Mouse (Mus musculus) hematopoietic stem cell, adult 5-6 weeks (primary cell): ENCODE measurements at regions not wholly inside any gene's neighbourhood (a gene's known extent, or its start where the extent isn't known, plus 50 kb on each side); places are given as distances from the start of the nearest gene placed in this dataset.

Experiments used
- ATAC-seq, 2 experiments: fragments of 125-278 bp in 1 of 2; replicated peaks in 1 of 2; 2 replicates each; pipeline ENCODE4 v1.8.0; 2016 to 2017; ENCODE audit warnings: inconsistent platforms in 2 of 2, mild to moderate bottlenecking in 2 of 2, moderate number of reproducible peaks in 2 of 2, low read depth in 1 of 2, moderate TSS enrichment in 1 of 2; ENCODE audit not compliant: low FRiP score in 2 of 2, poor library complexity in 2 of 2, severe bottlenecking in 2 of 2, insufficient read depth in 1 of 2, low TSS enrichment in 1 of 2

DNA sequence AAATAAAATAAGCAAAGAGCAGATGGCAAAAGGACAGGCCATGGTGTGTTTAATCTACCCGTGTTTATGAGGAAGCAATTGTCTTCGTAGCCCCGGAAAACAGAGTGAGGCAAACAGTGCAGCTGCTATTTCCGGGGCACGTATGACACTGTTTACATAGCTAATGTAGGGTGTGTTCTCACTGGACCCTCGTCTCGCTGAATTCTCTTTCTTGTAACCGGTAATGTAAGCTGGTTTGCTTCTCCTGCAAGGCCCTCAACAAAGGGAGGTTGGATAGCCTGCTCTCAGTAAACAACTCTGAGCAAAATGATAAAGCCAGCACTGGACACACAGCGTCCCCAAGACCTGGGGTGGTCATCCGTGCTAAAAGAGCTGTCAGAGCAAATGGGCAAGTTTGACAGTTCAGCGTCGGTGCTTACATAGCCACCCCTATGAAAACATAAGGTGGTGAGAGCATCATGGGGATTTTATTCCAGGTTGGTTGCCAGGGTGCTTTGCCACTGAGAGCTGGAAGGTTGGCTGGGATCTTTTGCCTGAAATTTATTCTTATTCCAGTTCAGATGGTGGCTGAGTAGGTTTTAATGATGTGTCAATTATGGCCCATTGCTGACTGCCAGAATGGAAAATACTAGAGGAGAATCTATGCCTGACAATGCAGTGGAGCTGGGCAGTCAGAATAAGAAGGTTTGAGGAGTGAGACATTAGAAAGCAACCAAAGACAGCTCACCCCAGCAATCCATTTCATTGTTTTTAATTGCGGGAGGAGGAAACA, 483.8 kb upstream of the Fam92a start:
- ATAC-seq, result no peak

DNA sequence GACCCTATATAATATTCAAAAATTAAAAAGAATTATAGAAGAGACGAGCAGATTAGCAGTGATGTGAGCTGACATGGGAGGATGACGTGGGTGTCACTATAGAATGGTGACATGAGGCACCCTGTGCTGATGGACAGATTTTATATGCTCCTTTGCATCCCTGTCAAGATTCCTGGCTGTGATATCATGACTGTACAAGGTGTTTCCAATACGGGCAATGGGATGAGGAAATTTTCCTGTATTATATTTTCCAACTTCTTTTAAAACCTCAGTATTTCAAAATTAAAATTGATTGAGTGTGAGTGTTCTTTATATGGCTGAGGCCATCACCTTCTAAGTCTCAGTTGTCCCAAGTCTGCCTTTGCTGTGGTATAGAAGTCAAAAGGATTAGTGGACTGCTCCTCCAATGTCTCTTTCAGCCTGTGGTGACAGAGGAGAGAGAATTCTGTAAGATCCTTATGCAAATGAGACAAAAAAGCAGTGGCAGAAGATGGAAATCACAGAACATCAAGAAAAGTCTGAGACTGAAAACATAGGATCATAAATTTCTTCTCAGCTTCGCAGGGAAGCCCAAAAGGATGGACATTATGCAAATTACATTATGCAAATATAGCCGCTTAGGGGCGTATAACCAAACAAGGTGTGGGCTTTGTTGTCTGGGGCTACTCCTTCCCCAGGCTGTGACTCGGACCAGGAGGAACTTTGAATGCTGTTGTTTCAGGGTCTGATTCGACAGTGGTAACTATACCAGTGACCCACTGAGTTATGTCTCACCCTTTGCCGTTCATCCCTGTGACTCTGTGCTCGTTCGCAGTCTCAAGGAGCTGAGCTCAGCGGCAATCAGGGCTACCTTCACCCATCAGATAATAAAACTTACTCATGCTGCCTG, 483.0 kb upstream of the Fam92a start:
- no peak for ATAC-seq

DNA sequence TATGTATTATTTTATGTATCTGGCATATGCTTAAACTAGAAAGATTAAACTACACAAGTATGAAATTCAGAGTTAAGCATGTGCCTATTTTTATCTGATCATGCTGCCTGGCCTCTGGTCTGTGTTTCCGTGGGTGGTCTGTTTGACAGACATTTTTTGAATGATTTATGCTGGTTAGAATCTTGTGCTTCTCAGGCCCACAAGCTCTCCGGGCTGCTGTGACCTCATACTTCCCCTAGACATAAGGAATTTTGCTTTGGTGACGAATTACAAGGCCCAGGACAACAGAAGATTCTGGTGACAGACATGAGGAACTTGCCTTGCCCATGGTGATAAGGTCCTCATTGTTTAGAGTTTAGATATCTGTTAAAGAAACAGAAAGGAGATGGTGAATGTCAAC, 475.9 kb upstream of the Fam92a start:
- ATAC-seq, result peak; percentile 96

DNA sequence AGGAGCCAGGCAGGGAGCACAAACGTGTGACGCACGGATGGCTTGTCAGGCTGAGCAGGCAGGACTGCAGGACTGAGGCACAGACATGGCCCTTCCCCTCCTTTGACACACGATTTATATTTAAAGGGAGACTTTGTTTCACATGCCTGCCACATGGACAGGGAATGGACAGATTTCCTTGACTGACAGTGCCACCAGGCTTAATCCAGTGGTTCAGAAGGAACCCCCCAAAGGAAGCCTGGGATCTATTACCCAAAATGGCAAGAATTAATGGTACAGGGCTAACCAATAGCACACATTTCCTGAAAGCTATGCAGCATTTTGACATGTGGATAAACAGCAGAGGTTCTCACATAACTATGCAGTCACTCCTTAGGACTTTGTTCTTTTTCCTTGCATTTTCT, 470.7 kb upstream of the Fam92a start:
- no peak for ATAC-seq

DNA sequence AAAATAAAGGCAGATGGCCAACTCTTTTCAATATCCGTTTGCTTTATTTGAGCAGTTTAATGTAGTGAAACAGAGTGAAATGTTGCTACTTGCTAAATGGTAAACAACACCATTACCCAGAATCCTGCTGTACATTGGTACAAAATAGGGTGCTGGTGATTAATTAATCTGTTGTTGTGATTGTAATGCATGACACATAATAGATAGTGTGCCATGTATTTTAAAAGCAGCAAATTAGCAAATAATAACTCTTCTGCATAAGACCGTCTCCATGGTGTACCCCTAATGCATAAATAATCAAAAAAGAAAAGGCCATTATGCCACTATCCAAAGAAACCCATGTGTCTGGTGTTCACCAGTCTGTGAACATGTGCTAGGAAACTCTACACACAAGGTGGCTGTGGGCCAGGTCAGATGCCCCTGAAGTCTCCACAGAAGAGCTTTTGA, 457.6 kb upstream of the Fam92a start:
- ATAC-seq, result no peak

DNA sequence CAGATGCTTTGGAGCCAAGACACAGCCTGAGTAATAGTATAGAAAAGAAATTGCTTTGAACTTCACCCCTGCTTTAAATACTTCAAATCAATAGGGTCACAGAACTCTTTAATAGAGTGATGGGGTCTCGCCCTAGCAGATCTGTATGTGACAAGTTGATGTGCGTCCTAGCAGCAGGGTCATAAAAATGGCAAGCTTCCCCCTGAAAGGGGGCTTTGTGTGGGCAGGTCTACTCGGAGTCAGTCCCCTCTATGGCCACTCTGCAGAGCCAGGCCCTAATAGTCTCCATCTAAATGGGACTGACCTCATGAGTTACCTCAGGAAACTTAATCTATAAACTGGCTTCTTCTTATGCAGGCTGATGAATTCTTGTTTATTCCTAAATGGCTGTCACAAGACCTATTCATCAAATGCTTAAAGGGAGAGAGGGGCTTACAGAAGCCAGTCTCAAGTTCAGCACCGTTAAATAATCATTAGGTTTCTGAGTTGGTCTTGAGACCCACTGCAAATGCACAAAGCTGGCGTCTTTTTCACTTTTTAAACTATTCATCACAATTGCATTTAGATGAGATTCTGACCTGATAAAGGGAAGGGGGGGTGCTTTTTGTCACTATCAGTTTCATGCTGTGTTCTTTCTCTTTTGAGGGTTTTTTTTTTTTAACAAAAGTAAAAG, 457.0 kb upstream of the Fam92a start:
- ATAC-seq, result no peak

DNA sequence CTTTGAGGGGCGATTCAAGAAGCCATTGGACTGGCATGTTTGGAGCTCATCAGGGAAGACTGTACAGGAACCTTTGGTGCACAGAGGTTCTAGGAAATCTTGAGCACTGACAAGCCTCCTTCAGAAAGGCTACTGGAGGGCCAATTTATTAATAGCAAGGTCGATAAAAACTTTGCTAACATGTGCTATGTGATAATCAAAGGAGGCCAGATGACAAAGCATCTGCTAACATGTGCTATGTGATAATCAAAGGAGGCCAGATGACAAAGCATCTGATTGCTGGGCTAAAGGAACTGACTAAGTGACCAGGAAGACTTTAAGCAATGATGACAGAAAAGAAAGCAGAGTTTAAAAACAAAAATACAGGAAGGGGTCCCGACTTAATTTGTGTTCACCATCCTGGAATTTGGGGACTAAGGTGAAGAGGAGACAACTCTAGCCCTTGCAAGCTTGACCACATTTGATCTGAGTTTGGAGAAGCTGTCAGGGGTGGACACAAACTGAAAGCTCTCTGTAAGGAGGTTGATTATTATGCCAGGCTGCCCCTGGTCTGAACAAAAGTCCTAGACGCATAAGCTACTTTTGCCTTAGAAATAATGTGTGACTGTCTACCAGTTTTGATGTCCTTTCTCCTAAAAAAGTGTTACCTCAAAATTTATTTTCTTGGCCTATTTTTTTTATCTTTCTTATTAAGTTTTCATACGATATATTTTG, 455.5 kb upstream of the Fam92a start:
- ATAC-seq, result no peak

DNA sequence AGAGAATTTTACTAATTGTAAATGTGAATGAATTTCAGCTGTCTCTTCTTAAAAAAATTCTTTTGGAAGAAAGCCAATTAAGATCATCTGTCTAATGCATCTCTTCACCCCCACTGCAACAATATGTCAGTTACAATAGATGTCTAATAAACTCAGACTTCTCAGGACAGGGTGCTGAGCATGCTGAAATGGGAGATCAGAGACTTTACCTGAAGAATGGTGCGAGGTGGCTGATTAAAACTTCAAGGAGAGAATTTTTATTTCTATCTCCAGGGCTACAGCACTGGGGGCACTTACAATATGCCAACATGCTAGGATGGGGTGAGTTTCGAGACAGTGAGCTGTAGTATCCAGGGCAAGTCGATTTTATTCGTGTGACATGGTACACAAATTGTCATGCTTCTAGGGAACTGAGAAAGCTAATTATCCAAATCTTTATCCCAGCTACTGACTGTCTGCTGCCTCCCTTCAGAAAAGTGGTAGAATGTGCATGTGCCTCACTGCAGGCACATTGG, 449.0 kb upstream of the Fam92a start:
- ATAC-seq, result no peak

DNA sequence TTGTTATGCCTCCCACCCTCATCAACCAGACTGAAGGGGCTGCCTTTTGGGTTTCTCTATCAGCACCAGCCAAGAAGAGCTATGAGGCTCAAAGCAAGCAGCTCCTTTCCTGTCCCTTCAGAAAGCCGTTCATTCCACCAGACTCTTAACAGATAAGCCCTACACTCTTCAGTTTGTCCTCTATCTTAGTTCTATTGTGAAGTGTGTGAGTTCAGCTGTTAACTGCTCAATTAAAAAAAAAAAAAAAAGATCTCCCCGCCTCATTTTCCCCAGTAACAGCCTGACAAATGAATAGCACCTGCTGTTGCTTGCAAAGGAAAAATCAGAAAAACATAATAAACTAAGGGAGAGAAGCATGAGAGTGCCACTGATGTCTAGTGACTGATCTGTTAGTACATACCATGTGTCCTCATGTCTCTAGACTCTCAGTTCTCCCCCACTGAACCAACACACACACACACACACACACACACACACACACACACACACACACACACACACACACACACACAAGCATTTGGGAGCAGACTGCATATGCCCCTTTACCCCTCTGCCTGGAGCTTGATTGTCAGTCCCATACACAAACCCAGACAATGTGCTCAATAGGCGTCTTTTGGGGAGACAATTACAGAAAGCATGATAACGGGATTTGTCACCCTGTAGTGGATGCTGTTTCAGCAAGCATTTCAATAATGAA, 448.4 kb upstream of the Fam92a start:
- ATAC-seq, result no peak

DNA sequence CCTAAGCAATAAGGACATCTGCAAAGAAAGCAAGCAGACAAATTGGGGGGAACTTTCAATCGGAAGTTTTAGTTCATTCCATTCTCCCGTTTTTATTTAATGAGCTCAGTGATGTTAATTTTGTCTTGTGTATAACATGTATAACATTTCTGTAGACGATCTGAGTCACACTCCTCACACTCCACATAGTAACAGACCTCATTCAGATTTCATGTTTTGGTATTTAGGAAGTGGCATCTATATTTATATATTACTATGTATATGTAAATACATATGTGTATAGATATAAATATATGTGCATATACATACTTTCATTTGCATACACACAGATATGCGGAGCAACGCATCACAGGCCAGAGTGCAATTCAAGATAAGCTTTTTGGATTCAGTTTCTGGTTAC, 444.9 kb upstream of the Fam92a start:
- no peak for ATAC-seq

DNA sequence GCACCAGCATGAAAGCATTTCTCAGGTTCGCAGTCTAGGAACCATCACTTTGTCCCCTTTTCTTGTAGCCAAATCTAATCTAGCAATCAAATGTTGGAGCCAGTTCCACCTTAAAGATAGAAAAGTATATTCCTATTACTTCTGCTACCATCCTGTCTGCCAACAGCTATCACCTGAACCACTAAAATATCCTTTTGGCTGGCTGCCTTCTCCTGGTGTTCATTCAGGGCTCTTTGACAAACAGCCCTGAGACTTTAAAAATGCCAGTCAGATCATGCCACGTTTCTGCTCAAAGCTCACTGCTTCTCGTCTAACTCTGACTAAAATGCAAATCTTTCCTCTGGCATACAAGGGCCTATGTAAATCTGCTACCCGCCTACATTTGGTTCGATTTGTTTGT, 439.7 kb upstream of the Fam92a start:
- ATAC-seq, result no peak

DNA sequence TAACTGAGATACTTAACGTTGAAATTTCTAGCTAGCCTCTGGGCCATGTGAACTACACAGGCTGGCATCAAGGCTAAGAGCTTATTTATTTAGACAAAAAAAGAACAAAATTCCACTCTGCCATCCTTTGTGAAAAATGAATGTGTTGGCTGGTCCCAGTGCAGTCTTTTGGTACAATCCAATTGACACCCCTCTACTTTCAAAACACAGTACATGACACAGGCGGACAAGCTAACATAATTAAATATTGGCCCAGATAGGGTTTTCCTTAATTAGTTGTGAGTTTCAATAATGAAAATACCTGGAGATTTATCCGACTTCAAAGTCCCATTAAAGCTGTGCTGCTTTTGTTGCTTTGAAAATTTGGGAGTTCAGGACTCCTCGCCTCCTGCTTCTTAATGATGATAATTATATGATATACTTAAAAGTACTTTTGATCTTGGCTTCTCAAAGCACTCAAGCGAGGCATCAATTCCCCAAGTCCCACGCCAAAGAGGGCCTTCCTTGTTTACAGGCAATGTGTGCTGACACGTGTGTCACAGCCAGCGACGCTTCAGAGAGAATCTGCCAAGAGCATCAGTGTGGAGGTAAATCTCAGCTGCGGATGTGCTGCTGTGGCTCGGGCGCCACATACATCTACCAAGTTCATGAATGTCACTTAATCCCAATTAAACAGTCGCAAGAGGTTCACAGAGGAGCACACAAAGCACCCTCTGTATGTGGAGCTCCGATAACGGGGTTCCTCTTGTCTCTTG, 429.5 kb upstream of the Fam92a start:
- ATAC-seq, result no peak

DNA sequence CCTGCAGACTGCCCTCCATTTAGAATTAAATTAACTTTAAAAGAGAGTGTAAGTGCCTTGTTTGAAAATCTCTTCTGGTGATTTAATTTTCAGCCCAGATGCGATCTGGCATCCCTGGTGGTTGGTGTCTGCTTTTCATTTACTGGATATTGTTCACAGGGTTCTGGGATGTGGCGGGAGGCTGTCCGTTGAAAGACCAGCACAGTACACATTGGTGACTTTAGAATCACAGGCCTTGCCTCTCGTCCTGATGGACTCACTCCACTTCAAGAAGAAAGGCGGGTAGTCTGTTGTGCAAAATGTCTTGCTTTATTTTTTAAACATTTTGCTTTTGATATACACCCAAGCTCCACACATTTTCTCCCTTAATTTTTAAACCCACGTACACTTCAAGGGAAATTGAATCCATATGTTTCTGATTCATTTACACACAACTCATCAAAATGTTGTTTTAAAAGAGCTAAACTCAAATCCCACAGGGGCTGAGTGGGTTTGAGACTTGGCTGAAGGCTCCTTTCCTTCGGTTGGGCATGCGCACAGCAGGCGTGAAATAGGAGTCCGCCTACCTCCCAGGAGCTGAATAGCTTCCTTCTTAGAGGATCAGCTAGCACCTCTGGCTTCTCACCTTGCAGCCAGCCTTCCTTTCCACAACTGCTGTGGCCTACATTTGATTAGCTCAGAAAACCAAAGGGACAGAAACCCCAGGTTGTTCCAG, 424.1 kb upstream of the Fam92a start:
- no peak for ATAC-seq

DNA sequence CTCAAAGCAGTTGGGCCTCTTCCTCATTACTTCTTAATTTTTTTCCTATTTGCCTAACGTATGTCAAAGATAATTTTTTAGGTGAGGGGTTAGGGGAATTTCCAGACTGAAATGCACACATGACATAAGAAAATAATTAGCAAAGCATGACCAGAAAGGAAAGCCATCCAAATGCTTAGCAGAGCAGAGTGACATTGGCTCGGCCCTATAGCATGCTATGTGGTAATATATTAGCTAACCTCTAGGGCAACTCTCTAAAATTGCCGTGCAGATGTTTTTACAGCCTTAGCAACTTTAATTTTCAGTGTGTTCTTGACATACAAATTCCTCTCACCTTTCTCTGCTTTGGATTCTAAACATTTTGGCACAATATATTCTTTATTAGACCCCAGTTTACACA, 421.2 kb upstream of the Fam92a start:
- no peak for ATAC-seq

DNA sequence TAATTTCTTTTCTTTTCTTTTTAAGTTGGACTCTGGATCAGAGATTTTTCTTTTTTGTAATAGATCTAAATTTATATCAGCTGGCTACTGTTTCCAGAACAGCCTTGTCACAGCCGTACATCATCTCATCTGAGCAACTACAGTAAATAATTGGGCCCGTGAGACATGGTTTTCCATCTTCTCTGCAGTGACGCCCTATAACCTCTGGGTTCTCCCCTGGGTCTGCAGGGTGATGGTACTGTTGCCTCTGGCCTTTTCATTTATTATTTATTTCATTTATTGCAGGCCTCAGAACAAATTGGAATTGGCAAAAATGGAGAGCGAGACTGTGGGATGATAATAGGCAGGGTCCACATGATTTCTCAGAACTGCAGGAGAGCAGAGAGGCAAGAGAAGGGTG, 406.3 kb upstream of the Fam92a start:
- ATAC-seq, result no peak

DNA sequence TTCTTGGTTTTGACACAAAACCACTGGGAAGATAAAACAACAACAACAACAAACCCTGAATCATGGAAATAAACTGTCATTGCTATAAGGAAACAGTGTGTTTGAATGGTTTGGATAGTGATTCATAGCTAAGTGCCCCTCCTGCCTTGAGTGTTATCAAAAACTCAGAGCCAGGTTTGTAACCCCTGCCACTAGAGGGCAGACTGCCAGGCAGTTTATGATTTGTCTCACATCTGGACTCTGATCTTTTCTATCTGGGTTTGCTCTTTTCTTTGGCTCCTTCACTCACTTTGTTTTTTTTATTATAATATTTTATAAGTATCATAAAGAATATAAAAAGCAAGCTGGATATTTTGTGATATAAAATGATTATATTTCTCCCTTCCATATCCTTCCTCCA, 400.1 kb upstream of the Fam92a start:
- no peak for ATAC-seq
